Mouse (Mus musculus): ENCODE data around the gene Fgfr2.

GRCm38 (mm10) chr7:132753518-132754388 is 369.4 kb downstream of the Fgfr2 start:
- no peak for TF ChIP-seq CTCF (IDR thresholded peaks at IDR 0.05)
- no peak for TF ChIP-seq EP300 (IDR thresholded peaks at IDR 0.05)
